Mouse (Mus musculus) cerebellum, adult 9-11 months (tissue): Measurements from ENCODE around the gene Got1.
A peak's percentile ranks its signal among the peaks of the same experiment; 100 is the strongest.
"Not testable (repeated sequence)": the region's sequence is repeated elsewhere in the genome, so short reads cannot be mapped to it uniquely, and the experiment has no call there.

Experiments
- DNase-seq: peaks from one replicate; pipeline ENCODE4 v3.0.0; 2022

Gene Got1

DNA sequence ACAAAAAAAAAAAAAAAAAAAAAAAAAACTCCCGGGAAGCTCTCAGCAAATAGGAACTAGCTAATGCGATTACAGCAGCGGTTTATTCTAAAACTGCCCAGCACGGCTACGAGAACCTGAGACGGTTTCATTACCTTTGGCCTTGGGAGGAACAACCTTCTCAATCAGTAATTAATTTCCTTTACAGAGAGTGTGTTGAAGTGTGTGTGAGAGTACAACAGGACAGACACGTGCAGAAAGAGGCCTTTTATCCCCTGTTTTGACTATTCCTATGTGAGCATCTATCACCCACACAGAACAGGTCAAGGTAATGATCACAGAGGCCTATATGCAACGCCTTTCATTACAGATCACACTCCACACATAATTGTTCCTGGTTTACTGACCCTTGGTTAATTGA lies 3.0 kb downstream of the Got1 start:
- no peak for DNase-seq

DNA sequence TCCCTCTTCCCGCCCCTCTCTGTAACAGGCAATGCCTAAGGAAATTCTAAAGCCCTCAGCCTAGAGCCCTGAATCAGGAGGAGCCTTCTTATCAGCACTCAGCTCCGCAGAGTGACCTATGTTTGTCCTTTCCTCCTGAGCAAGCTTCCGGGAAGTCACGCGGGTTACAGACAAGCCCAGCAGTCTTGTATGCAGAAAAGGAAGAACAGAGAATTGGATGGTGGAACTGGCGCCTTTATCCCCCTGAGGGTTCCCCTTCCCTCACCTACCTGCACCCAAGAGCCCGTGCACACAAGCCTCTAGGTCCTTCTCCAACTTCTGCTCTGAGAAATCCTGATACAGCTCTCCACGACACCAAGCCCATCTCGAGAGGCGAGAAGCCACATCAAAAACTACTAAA lies 4.0 kb downstream of the Got1 start:
- no peak for DNase-seq

DNA sequence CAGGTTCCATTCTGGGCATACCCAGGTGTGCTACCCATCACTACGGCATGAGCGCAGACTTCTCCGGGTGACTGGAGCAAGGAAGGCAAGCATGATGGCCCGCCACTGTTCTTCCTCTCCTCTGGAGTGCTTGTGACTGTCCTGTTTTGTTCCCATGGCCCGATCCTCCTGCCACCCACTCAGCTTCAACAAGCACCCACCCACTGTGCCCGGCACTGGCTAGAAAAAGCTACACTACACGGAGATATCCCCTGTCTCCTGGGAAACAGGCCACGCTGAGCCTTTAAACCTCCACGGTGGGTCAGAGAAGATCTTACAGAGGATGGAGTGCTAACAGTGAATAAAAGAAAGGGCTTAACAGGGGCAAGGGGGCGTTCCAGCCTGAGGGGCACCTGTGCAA lies 5.2 kb downstream of the Got1 start:
- no peak for DNase-seq

DNA sequence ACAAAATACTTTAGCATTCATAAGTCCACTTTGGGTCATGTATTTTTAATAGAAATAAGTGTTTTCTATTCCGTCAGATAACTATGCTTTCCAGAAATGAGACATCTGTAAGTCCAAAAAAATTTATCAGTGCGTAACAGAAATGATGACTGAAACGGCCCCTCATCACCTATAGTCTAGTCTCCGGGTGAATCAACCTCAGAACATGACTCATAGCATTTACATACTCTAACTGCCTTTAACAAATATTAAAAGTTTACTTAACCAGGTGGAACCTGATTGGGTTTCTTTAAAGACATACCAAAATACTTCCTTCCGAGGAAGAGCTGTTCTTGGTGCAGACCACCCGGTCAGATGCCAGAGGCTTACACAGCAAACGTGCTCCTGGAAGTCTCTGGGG lies 6.1 kb downstream of the Got1 start:
- DNase-seq = no peak

DNA sequence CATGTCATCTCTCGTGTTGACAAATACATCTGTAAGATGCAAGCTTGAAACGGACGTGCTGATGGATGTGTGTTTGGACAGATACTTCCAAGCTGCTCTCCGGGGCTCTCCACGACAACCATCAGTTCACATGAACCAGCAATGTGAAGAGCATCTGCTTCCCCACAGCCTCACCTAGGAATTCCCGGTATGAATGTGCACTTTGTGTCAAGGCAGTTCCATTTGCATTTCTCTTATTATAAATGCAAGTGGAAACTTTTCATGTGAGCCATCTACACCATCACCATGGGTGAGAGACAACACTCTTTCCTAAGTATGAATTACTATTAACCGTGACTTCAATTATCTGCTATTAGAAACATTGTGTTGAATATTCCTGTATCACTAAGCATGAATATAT lies 6.6 kb downstream of the Got1 start:
- DNase-seq = no peak

DNA sequence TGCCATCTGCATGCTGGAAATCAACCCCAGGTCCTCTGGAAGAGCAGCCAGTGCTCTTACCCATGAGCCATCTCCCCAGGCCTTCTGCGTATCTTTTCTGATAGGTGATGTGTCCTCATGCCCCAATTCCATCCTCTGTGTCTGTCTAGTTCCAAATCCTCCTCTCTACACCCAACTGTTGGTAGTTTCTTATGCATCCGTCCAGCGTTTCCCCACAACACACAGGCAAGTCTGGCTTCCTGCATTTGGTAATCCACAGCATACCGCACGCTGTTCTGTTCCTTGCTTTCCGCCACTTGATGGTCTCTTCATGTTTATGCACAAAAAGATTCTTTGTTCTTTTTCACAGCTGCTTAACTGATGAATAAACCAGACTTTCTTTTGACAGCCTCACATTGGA lies 7.1 kb downstream of the Got1 start:
- no peak for DNase-seq

DNA sequence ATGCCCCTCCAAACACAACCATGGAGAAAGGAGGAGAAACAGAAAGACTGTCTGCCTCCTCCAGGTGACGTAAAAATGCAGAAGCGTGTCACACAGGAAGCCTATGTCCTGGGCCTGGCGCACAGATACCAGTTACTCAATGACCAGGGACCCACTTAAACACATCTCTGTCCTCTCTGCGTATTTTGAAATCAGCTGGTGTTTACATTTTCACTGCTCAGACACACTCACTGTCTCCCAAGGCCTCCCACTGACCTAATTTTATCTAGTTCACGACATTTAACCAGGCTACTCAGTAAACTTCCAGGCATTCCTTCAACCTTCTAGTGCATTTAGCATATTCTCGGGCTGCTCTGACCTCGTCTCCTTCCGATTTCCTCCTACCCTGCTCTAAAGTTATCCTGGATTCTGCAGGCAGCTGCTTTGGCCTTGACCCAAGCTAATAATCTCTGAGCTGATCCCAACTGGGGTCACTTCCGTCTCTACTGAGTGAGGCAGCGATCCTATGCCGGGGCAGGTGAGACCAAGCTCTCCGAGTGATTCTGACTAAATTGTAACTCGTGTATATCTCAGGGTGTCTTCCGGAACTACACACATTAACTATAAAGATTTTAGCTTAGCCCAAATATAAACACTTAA lies 7.9 kb downstream of the Got1 start:
- DNase-seq = no peak

DNA sequence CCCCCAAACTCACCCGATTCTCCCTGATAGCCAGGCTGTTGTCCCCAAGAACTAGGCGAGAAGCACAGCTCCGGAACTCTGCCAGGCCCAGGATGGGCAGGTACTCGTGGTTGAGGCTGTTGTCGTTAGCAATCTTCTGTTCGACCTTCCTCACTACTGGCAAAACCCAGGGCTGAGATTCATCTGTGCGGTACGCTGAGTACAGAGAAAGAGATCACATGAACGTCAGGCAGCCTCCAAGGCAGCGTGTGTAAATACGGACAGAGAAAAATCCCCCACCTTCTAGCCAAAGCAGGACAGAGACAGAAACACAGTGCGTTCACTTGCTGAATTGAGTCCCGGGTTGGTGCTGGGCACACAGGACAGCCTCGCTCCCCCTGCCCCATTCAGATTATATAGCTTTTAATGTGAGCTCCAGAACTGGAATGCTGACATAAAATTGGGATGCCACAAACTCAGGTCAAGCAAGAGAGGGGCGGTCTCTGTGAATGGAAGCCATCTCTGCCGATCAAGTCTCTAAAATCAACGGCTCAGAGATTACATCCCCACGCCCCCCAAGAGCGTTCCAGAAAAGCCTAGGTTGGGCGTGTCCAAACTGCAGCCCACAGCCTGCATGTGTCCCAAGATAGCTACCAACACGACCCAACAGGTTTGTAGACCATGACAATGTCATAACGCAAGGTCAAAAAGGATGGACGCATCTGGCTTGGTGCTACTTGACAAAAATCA lies 8.6 kb downstream of the Got1 start:
- no peak for DNase-seq

DNA sequence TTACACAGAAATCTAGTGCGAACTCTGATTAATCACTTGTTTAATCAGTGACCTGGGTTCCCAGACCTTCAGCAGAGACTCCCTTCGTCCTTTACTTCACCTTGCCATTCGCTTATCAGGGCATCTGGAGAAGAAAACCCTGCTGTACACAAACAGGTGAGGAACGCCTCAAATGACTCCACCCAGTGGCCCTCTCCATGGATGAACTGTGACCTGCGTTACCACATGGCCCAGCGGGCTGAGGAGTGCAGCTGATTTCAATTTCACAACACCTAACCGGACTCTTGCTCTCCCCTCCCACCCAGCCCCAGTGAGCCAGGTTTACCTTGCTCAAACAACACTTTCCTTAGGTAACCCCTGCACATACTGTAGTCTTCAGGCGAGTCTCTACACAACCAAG lies 10.5 kb downstream of the Got1 start:
- DNase-seq = no peak

DNA sequence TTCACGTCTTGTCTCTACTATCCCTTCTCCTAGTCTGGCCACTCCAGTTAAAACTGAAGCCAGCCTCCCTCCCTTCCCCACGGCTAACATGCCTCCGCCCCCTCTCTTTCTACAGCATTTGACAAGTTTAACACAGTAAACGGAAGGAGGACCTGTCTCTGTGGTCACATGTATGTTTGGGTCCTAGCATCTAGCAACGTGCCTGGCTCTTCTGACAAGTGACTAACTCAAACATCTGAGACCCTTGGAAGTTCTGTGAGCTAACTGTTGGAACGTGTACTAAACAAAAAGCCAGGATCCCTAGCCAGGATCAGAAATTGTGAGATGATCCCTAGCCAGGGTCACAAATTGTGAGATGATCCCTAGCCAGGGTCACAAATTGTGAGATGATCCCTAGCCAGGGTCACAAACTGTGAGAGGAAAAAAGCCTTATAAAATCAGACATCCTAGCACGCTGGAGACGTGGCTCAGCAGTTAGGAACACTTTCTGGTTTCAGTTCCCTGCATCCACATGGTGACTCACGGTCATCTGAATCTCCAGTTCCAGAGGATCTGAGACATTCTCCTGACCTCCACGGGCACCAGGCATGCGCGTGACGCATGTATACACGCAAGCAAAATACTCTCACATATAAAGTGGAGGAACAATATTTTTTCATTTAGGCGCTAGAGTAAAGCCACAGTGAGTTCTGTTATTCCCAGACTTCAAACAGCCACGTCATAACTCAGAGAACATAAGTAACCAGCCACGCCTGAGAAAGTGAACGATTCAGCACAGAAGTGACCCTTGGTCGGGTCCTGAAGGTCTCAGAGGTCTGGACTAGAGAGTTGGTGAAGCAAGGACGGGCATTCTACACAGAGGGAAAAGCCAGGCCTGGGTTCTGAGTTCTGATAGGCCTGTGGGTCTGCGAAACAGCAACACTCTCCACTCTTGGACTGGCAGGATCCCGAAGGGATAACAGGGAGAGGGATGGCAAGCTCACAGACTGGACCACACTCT lies 12.5 kb downstream of the Got1 start:
- peak; percentile 2 for DNase-seq

DNA sequence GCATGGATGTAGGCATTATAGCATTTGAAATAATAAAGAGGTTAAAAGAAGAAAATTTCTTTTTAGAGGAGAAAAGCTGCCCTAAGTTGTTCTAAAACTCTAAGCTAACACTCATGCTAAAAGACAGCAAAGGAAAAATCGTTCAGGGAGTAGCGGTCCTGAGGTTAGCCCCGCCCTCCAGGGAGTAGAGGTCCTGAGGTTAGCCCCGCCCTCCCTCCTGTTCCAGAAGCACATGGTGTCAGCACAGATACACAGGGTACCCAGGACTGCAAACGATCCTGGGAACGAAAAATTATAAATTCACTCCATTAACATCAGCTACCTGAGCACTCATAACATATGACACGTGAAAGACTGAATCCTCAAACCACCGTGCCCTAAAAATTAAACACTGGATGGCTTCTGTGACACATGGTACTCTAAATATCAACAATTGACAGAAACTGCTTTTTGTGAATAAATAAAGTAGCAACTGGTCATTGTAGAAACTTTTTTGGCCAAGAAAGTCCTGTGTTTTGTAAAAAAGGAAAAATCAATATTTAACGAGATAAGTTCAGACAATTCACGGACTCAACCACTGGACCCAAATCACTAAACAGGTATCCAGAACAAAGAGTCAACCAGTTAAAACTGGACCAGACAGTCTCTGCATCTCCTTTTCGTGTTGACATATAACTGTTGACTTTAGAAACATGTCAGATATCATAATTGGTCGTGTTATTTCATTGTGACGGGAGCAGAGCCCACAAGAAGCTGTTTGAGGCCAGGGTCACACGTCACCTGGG lies 13.8 kb downstream of the Got1 start:
- DNase-seq = peak; percentile 4

DNA sequence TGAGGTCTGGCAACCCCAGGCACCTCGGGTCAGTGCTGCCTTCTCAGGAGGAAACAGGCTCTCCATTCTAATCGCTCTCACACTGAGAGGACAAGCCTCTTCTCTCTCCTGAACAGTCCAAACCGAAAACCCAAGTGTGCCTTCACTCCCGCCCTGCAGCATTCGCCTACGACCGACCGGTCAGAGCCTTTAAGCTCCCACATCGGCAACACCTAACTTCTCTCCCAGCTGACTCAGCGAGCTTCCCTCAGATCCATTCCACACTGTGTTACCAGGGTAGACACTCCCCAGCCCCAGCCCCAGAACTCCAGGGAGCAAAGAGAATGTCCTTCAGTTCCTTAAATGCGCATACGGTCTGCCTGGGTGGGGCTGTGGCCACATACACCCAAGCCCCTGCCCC lies 19.0 kb downstream of the Got1 start:
- DNase-seq = no peak

DNA sequence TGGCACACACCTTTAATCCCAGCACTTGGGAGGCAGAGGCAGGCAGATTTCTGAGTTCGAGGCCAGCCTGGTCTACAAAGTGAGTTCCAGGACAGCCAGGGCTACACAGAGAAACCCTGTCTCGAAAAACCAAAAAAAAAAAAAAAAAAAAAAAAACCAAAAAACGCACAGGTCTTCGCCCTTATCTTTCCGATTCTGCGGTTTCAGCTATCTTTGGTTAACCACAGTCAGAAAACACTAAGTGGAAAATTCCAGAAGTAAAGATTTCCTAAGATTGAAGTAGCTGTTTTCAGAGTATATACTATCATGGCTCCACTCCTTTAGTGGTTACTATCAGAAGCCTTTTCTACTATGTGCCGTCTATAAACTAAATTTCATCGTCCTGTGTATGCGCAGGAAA lies 20.8 kb downstream of the Got1 start:
- not testable (repeated sequence) for DNase-seq

DNA sequence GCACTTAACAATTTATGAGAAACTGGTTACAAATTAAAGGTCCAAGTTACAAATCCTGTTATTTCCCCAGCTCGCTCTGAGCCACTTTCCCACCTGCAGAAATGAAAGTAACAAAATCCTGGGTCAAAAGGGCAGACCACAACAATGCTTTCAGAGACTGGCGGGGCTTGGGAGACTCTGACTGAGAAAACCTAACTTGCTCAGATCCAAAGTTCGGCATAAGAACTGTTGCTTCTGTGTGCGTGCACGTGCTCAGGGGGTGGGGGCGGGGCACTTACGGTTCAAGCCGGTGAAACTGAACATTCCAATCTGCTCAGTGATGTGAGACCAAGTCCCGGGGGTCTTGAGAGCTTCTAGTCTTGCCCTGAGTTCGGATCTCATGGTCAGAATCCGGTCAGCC lies 21.8 kb downstream of the Got1 start:
- DNase-seq = no peak

DNA sequence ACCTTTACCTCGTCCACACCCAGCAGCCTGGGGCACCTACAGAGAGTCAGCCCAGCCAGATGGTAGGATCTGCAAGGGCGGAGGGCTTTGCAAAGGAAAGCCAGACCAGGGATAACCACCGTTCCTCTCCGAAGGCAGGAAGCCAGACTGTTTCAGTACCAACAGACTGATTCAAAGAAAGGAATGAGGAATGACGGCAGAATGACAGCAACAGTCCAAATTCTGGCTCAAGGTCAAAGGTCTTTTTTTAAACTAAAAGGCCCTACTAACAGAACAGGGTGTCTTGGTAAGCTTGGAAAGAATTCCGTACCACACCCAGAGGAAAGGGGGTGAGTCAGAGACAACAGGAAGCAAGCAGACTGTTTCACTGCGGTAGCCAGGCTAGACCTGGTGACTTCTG lies 25.5 kb downstream of the Got1 start:
- DNase-seq = no peak

DNA sequence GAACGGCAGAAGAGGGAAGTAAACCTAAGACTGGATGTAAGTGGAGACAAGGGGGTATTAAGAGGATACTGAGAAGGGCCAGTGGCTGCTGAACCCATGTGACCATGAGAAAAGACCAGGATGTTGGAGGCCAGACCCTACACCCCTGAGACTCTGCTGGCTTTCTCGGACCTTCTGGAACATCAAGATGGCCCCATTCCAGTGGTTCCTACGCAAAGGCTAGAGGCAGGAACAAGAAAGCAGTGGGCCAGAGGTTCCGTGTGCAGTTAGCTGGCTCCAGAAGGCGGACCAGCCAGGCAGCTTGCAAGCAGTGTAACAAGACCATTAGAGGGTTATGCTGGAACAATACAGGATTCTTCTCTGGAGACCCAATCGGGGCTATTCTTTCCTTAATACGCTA lies 27.0 kb downstream of the Got1 start:
- no peak for DNase-seq

DNA sequence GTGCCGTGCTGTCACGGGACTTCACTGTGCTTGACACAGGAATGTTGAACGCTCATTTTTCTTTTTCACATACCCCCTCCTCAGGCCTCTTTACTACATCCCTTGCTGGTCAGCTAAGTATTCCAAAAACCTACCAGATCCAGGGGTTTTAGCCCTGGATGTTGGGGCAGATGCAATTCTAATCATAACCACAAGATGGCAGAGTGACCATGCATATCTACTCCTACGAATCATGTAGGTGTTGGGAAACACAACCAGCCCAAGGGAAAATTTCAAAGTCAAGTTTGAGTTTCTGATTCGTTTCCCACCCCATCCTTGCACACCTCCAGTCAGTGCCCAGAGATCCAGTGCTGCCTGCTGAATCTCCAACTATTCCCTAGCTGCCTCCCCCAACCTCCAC lies 28.6 kb downstream of the Got1 start:
- DNase-seq = peak; percentile 58

DNA sequence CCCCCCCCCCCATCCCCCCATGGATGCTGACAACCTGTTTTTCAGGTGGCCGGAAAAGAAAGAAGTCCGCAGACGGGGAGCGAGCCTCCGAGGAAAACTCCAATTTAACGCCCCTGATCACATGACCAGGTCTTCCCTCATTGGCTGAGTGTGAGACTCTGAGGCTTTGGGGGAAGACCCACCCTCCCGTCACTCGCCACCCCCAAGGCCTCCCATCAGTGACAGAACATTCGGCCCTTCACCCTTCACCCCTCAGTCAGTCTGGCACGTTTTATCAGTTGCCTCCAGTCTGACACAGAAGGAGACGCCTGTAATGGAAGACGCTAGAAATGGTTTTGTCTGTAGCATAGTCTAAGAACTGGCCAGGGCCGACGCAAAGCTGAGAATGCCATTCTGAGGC lies 29.5 kb downstream of the Got1 start:
- no peak for DNase-seq

DNA sequence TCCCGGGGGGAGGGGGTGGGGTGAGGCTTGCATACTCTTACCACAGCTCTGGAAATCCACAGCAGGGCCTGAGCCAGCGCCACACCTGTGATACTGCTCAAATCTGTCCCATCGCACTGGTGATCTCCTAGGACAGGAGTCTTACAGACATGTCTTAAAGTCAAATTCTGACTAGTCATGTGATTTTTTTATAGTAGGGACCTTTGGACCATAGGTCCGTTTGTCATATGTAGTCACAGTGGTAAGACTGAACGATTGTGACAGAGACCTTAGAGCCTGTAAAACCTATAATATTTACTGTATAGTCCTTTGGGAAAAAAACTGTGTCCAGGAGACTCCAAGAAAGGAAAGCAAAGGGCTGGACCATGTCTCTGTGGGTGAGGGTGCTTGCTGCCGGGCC lies 30.5 kb downstream of the Got1 start:
- DNase-seq = no peak

DNA sequence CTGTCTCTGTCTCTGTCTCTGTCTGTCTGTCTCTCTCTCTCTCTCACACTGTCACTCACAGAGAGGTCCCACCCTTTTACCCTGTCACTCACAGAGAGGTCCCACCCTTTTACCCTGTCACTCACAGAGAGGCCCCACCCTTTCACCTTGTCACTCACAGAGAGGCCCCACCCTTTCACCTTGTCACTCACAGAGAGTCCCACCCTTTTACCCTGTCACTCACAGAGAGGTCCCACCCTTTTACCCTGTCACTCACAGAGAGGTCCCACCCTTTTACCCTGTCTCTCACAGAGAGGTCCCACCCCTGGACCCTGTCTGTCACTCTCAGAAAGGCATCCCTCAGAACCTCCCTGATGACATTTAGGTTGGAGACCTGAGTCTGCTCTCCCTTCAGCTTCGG lies 31.1 kb downstream of the Got1 start:
- DNase-seq = not testable (repeated sequence)

DNA sequence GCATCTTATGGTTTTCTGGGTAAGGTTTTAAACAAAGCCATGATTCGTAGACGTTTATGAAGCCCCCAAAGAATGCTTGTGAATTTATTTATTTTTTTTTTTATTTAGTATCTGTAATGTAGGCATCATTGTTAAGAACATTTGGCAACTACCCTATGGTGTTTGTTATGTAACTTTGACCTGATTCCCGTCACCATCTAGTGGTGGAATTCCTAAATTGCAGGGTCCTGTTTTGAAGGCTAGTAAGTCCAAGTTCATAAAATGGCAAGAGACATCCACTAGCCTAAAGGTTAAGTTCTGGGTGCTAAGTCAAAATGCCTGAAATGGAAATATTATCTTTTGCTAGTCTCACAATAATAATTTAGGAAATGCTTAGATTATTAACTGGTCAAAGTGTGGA lies 37.0 kb downstream of the Got1 start:
- peak; percentile 66 for DNase-seq

DNA sequence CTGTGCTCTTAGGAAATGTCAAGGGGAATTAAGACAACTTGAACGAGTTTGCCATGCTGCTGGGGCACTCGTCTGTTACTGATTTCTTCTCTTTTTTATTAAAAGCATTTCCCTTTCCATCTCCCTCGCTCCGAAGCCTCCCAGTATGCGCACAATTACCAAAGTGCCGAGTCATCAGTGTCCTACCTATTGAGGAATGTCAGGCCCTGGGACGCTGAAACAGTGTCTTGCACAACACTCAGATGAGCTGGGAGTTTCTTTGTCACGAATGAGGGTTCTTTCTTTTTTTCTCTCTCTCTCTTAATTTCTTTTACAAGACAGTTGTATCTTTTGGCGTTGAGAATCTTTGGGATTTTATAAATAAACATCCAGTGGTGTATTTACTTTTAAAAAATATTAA lies 43.9 kb downstream of the Got1 start:
- DNase-seq = no peak

DNA sequence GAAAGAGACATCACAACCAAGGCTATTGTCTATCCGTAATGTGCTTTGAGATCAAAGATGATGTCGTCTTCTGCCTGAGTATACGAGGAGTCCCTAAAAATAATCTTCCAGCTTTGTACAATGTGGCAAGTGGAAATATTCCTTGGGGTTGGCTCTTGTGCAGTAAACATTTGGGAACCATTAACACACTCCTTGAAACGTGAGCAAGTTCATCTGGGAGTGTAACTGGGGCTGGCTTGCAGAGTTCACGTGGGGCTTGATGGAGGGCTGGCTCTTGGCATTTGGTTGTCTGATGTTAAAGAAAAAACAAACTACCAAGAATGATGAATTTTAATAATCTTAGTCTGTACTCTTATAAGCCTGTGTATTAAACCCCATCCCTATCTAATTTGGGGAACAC lies 45.0 kb downstream of the Got1 start:
- no peak for DNase-seq
